Mouse (Mus musculus) heart, postnatal 0 days (tissue): ENCODE measurements around the gene Hfe.

Experiments used
- CTCF ChIP-seq: IDR thresholded peaks from 2 replicates; pipeline ENCODE4 v1.5.1; 2016; ENCODE audit warnings: antibody characterized with exemption, control low read depth, low read depth
- EP300 ChIP-seq: IDR thresholded peaks from 2 replicates; pipeline ENCODE4 v1.6.1; 2016; ENCODE audit warnings: antibody characterized with exemption, low read depth

- TF ChIP-seq CTCF (no peak), EP300 (no peak)
Measured at GRCm38 (mm10) chr13:23747081-23747891, 36.6 kb upstream of the Hfe start.
